ENCODE assay signal across 13 mouse cellular contexts in genomic region chr2:31998443-31998842, GRCm38 (mm10). TPM values are rescaled to one million over a fixed set of nuclear protein-coding genes. Genes with fewer than 3 reads are reported as not detected.
DNase-seq lines count a peak whose midpoint lies in the region; ATAC-seq and TF ChIP-seq lines count a peak whose summit lies in the region.
"Had no signal": no experiment of that assay in that cellular context is flagged by ENCODE, and none has a peak within 500 bp of the region (broad histone marks: within the 10 kb centered on the region; RNA-seq: fewer than 3 reads in every experiment).

No protein-coding gene starts in this region.

- no peak for TF ChIP-seq POLR2A in kidney, adult 2 months (IDR thresholded peaks at IDR 0.05; ENCODE audit: low read depth, low read length)

- peaks cover 6% of the 10 kb centered on the region for H3K36me3 ChIP-seq in kidney, adult 2 months (ENCODE audit: control insufficient read depth, insufficient read depth, low read length)
- H3K36me3 ChIP-seq in kidney, embryonic 14.5 days (ENCODE audit: control insufficient read depth, insufficient read depth, low read length): peaks cover 85% of the 10 kb centered on the region
- peaks cover 15% of the 10 kb centered on the region for H3K36me3 ChIP-seq in splenic B cell, adult 2 months (ENCODE audit: control insufficient read depth, insufficient read depth, low read length, poor library complexity, severe bottlenecking)

- no peak overlapping the region for H3K9ac ChIP-seq in kidney, embryonic 14.5 days (ENCODE audit: low read depth, low read length)
- H3K9ac ChIP-seq: midbrain, embryonic 13.5 days had no signal

- no peak overlapping the region for H3K27ac ChIP-seq in kidney, adult 2 months (ENCODE audit: insufficient read depth, low read depth, low read length)
- no peak overlapping the region for H3K27ac ChIP-seq in kidney, embryonic 14.5 days (ENCODE audit: low read depth, low read length)
- H3K27ac ChIP-seq: hindbrain, postnatal 0 days; midbrain, embryonic 13.5 days had no signal

- peak; percentile 5 for DNase-seq in kidney, adult 2 months
- DNase-seq in CD4-positive helper T cell, adult 2 months (ENCODE audit: low read depth, low spot score): peak; percentile 49
- DNase-seq in T-cell, adult 2 months (ENCODE audit: low spot score): peak; percentile 25
- DNase-seq in splenic B cell, adult 2 months (ENCODE audit: low read depth, low spot score): peak; percentile 44
- no peak for DNase-seq in cerebellum, postnatal 14 days
- DNase-seq in layer of hippocampus, adult 9-10 months (ENCODE audit: low spot score): no peak
- DNase-seq: liver; lung, postnatal 10 days had no signal

- H3K4me1 ChIP-seq in kidney, adult 2 months (ENCODE audit: control insufficient read depth, insufficient read depth, low read length): no peaks in the 10 kb centered on the region
- H3K4me1 ChIP-seq in kidney, embryonic 14.5 days (ENCODE audit: control insufficient read depth, insufficient read depth, low read length): no peaks in the 10 kb centered on the region
- H3K4me1 ChIP-seq: midbrain, embryonic 13.5 days had no signal

- ATAC-seq in kidney, embryonic 14.5 days (ENCODE audit: low FRiP score, low TSS enrichment): no peak
- no peak for ATAC-seq in frontal cortex, adult (ENCODE audit: low TSS enrichment)
- ATAC-seq: hindbrain, postnatal 0 days; midbrain, embryonic 13.5 days had no signal

- TF ChIP-seq CTCF in kidney, adult 2 months (conservative IDR thresholded peaks at IDR 0.05; ENCODE audit: insufficient read depth, insufficient read length, low read depth, low read length): no peak

- H3K4me2 ChIP-seq in kidney, embryonic 14.5 days (replicated peaks; ENCODE audit: low read depth, low read length): no peak overlapping the region
- H3K4me2 ChIP-seq: midbrain, embryonic 13.5 days had no signal

- no peaks in the 10 kb centered on the region for H3K9me3 ChIP-seq in kidney, embryonic 14.5 days (ENCODE audit: control insufficient read depth, low read length)
- H3K9me3 ChIP-seq: G1E; midbrain, embryonic 13.5 days had no signal

- WGBS in kidney, adult 2 months: 76% methylated on average over 2 of the region's 2 CpGs
- WGBS in kidney, embryonic 14.5 days: 79% methylated on average over 2 of the region's 2 CpGs

- H3K4me3 ChIP-seq in kidney, adult 2 months (ENCODE audit: insufficient read depth, low read depth, low read length): no peak overlapping the region
- H3K4me3 ChIP-seq in kidney, embryonic 14.5 days (ENCODE audit: low read length): no peak overlapping the region
- H3K4me3 ChIP-seq: midbrain, embryonic 13.5 days had no signal

- H3K27me3 ChIP-seq in kidney, adult 2 months (replicated peaks; ENCODE audit: control insufficient read depth, insufficient read depth, low read length): no peaks in the 10 kb centered on the region
- H3K27me3 ChIP-seq in kidney, embryonic 14.5 days (ENCODE audit: control insufficient read depth, insufficient read depth, low read length): no peaks in the 10 kb centered on the region
- H3K27me3 ChIP-seq in splenic B cell, adult 2 months (ENCODE audit: control insufficient read depth, insufficient read depth, low read length, poor library complexity, severe bottlenecking): no peaks in the 10 kb centered on the region
- H3K27me3 ChIP-seq: midbrain, embryonic 13.5 days had no signal

RNA-seq across cellular contexts. Expression of gene Nup214, which starts 24.2 kb away (rescaled TPM):
- polyA plus RNA-seq in kidney, adult 2 months (2012; rRNA removed): 41.3 and 41.8 TPM in 2 replicates
- 79.4 and 97.4 TPM in 2 replicates for polyA plus RNA-seq in kidney, embryonic 14.5 days (2014; fragmentation: Nextera tagmentation; extraction: Ambion mirVana)

RNA-seq across cellular contexts. Expression of gene Aif1l, which starts 48.5 kb away (rescaled TPM):
- polyA plus RNA-seq in kidney, adult 2 months (2012; rRNA removed): 152 and 177 TPM in 2 replicates
- 55.8 and 72.1 TPM in 2 replicates for polyA plus RNA-seq in kidney, embryonic 14.5 days (2014; fragmentation: Nextera tagmentation; extraction: Ambion mirVana)
- polyA plus RNA-seq: G1E had no signal

Comparison
In these comparisons a context has a peak if more than half of its experiments do, and no peak if none do; other contexts are left out.
1. DNase-seq: peak in kidney, adult 2 months (single experiment), CD4-positive helper T cell, adult 2 months (single experiment), T-cell, adult 2 months (single experiment) and splenic B cell, adult 2 months (single experiment); none in cerebellum, postnatal 14 days (0 of 2) and layer of hippocampus, adult 9-10 months (single experiment).